ENCODE assay signal across 8 mouse cellular contexts in the genomic region with DNA sequence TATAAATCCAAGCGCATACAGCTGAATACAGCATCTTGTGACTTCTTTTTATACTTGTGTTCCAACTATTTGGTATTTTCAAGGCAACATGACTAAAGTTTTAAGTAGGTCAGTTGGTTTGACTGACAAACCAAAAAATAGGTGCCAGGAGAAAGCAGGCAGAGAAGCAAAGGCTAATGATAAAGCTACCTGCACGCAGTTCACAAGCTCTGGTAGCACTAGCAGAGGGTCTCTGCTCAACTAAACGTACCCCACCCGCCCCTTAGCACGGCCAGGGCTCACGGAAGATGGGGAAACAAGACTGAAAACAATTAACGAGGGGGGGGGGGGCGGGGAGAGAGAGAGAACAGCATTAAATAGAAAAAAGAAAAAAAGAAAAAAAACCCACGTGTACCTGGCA. TPM values are rescaled to one million over a fixed set of nuclear protein-coding genes. Genes with fewer than 3 reads are reported as not detected.
DNase-seq lines count a peak whose midpoint lies in the region; ATAC-seq and TF ChIP-seq lines count a peak whose summit lies in the region.

No protein-coding gene starts in this region.

- H3K79me2 ChIP-seq in CH12.LX (replicated peaks; ENCODE audit: control insufficient read depth, extremely low read depth, insufficient read depth, poor library complexity, severe bottlenecking), result no peaks in the 10 kb centered on the region; the same call in 1 of the 2 replicates

- dilution Hi-C loops in CH12.LX (cut with MboI; ENCODE audit: extremely low pct_ligation_motif_present, extremely low pct_unique_long_range_greater_than_20kb, low sequenced_read_pairs), result no loop called here

- no peak for ATAC-seq in forebrain, embryonic 15.5 days (replicated peaks)
- ATAC-seq in liver, embryonic 14.5 days (ENCODE audit: insufficient read depth), result no peak
- ATAC-seq in CD4-positive, CD25-positive, alpha-beta regulatory T cell, adult 4 months, result no peak

- H3K27me3 ChIP-seq in CH12.LX (replicated peaks), result peaks cover 5% of the 10 kb centered on the region
- no peaks in the 10 kb centered on the region for H3K27me3 ChIP-seq in forebrain, embryonic 15.5 days
- H3K27me3 ChIP-seq in liver, embryonic 14.5 days (ENCODE audit: control insufficient read depth, insufficient read depth, low read length), result peaks cover 2% of the 10 kb centered on the region; the same call in 1 of the 2 replicates

- no peak for TF ChIP-seq EP300 in CH12.LX (IDR thresholded peaks at IDR 0.05; ENCODE audit: low read length)
- no peak for TF ChIP-seq EP300 in liver, embryonic 14.5 days (IDR thresholded peaks at IDR 0.05; ENCODE audit: low read depth)

- peaks cover 14 to 38% of the 10 kb centered on the region in 2 experiments for H3K4me1 ChIP-seq in CH12.LX (ENCODE audit: control insufficient read depth in 1 of 2, insufficient read depth in 2 of 2)
- peaks cover 23% of the 10 kb centered on the region for H3K4me1 ChIP-seq in forebrain, embryonic 15.5 days
- H3K4me1 ChIP-seq in liver, embryonic 14.5 days (replicated peaks; ENCODE audit: control insufficient read depth in 2 of 2, insufficient read depth in 2 of 2, low read length in 1 of 2), result peaks cover 2 to 3% of the 10 kb centered on the region in 2 experiments; a peak in 1 of 4 replicates

- peak; percentile 12 to 15 for DNase-seq in cerebellum, postnatal 14 days
- DNase-seq in cerebellum, postnatal 4 days (ENCODE audit: low spot score in 2 of 2), result no peak
- no peak for DNase-seq in CH12.LX (ENCODE audit: extremely low read depth)
- DNase-seq in liver, embryonic 14.5 days (ENCODE audit: low read depth in 3 of 3, low spot score in 3 of 3), result no peak
- DNase-seq in thymus, postnatal 14 days, result no peak
- DNase-seq in adrenal gland, postnatal 14 days, result no peak

- TF ChIP-seq CTCF in CH12.LX (conservative IDR thresholded peaks at IDR 0.05 in 1 of 2, IDR thresholded peaks at IDR 0.05 in 1 of 2; ENCODE audit: low read depth in 2 of 2, low read length in 2 of 2), result no peak
- TF ChIP-seq CTCF in liver, embryonic 14.5 days (IDR thresholded peaks at IDR 0.05; ENCODE audit: low read depth), result no peak

- H3K9me3 ChIP-seq in CH12.LX (replicated peaks; ENCODE audit: low read length), result no peaks in the 10 kb centered on the region
- no peaks in the 10 kb centered on the region for H3K9me3 ChIP-seq in forebrain, embryonic 15.5 days
- no peaks in the 10 kb centered on the region for H3K9me3 ChIP-seq in liver, embryonic 14.5 days (ENCODE audit: control insufficient read depth, low read length)

- peak overlapping the region; percentile 75 to 97 (median 81) for H3K4me3 ChIP-seq in CH12.LX (replicated peaks in 1 of 3; ENCODE audit: low read depth in 2 of 3, low read length in 2 of 3, poor library complexity in 1 of 3)
- H3K4me3 ChIP-seq in forebrain, embryonic 15.5 days, result peak overlapping the region; percentile 99
- H3K4me3 ChIP-seq in liver, embryonic 14.5 days (ENCODE audit: insufficient read depth in 1 of 2, low read depth in 2 of 2, low read length in 2 of 2), result peak overlapping the region; percentile 64 to 66; a peak in 1 of 4 replicates

- WGBS in forebrain, embryonic 15.5 days, result 15% methylated on average over 8 of the region's 9 CpGs
- 13% methylated on average over 8 of the region's 9 CpGs for WGBS in liver, embryonic 14.5 days (ENCODE audit: insufficient replicate concordance)

- peak overlapping the region; percentile 46 for H3K4me2 ChIP-seq in CH12.LX (ENCODE audit: insufficient read depth, low read depth, poor library complexity, severe bottlenecking)
- H3K4me2 ChIP-seq in forebrain, embryonic 15.5 days (replicated peaks), result peak overlapping the region; percentile 82
- H3K4me2 ChIP-seq in liver, embryonic 14.5 days (ENCODE audit: low read depth), result peak overlapping the region; percentile 70

- H3K36me3 ChIP-seq in CH12.LX (replicated peaks in 1 of 2; ENCODE audit: control insufficient read depth in 1 of 2, insufficient read depth in 1 of 2, low read length in 1 of 2), result no peaks in the 10 kb centered on the region
- no peaks in the 10 kb centered on the region for H3K36me3 ChIP-seq in forebrain, embryonic 15.5 days
- H3K36me3 ChIP-seq in liver, embryonic 14.5 days (replicated peaks; ENCODE audit: control insufficient read depth, insufficient read depth, low read depth), result no peaks in the 10 kb centered on the region

- H3K27ac ChIP-seq in CH12.LX (ENCODE audit: insufficient read depth, low read depth), result no peak overlapping the region
- H3K27ac ChIP-seq in forebrain, embryonic 15.5 days (replicated peaks), result no peak overlapping the region
- H3K27ac ChIP-seq in liver, embryonic 14.5 days, result no peak overlapping the region

- peak overlapping the region; percentile 91 for H3K9ac ChIP-seq in CH12.LX (ENCODE audit: insufficient read depth, low read depth)
- peak overlapping the region; percentile 92 for H3K9ac ChIP-seq in forebrain, embryonic 15.5 days (replicated peaks)
- peak overlapping the region; percentile 46 for H3K9ac ChIP-seq in liver, embryonic 14.5 days (replicated peaks)

- no peak for TF ChIP-seq RAD21 in CH12.LX (IDR thresholded peaks at IDR 0.05; ENCODE audit: low read depth, low read length)

- no peak for TF ChIP-seq POLR2A in CH12.LX (IDR thresholded peaks at IDR 0.05; ENCODE audit: low read depth, low read length)

- in situ Hi-C loops in CH12.LX (cut with MboI; ENCODE audit: low pct_ligation_motif_present, low pct_unique_long_range_greater_than_20kb, low sequenced_read_pairs), result no loop called here

TF ChIP-seq in CH12.LX, 34 proteins besides CTCF, POLR2A, EP300 and RAD21:
- no peak for TF ChIP-seq RCOR1 (conservative IDR thresholded peaks at IDR 0.05; ENCODE audit: low read depth, low read length)
- no peak for TF ChIP-seq TBP (conservative IDR thresholded peaks at IDR 0.05; ENCODE audit: low read depth, low read length)
- TF ChIP-seq NRF1 (IDR thresholded peaks at IDR 0.05; ENCODE audit: low read depth, low read length), result no peak

RNA-seq across cellular contexts. Expression of a gene that starts 0.9 kb away (rescaled TPM):
- total RNA-seq in CH12.LX (2012; rRNA removed) (10.1 and 15.6 TPM in 2 replicates), CH12.LX (2014; rRNA removed) (5.4 and 5.7 TPM in 2 replicates)
- polyA plus RNA-seq in CH12.LX (2012; ENCODE audit: insufficient read length, low read depth), result 3.4 and 4.5 TPM in 2 replicates
- 43.8 and 46.3 TPM in 2 replicates for polyA plus RNA-seq in forebrain, embryonic 15.5 days (2015; fragmentation: Nextera tagmentation; extraction: Ambion mirVana)
- polyA plus RNA-seq in liver, embryonic 14.5 days (2012; rRNA removed), result 0.83 and 0.98 TPM in 2 replicates
- polyA plus RNA-seq in liver, embryonic 14.5 days (2014; fragmentation: Nextera tagmentation; extraction: Ambion mirVana), result 0.99 and 1.7 TPM in 2 replicates
- polyA plus RNA-seq in CD4-positive, CD25-positive, alpha-beta regulatory T cell, adult 4 months (2017; shearing (Covaris generic)), result 1 to 10 TPM in 1 of 2 experiments, under 1 TPM in 1; 0.77 to 1.0 TPM
- total RNA-seq in adrenal gland, postnatal 14 days (2021), result 14.0 and 16.2 TPM in 2 replicates

Comparison
In these comparisons a context has a peak if more than half of its experiments do, and no peak if none do; other contexts are left out.
1. DNase-seq: peak in cerebellum, postnatal 14 days (2 of 2); none in cerebellum, postnatal 4 days (0 of 2), CH12.LX (single experiment), liver, embryonic 14.5 days (0 of 3), thymus, postnatal 14 days (single experiment) and adrenal gland, postnatal 14 days (single experiment).
2. Peak in every context shown above with its lines, with median percentiles within 50 percentile points of each other: H3K4me2 ChIP-seq, H3K4me3 ChIP-seq and H3K9ac ChIP-seq.